Mouse (Mus musculus): ENCODE data around the gene Ralbp1.

DNA sequence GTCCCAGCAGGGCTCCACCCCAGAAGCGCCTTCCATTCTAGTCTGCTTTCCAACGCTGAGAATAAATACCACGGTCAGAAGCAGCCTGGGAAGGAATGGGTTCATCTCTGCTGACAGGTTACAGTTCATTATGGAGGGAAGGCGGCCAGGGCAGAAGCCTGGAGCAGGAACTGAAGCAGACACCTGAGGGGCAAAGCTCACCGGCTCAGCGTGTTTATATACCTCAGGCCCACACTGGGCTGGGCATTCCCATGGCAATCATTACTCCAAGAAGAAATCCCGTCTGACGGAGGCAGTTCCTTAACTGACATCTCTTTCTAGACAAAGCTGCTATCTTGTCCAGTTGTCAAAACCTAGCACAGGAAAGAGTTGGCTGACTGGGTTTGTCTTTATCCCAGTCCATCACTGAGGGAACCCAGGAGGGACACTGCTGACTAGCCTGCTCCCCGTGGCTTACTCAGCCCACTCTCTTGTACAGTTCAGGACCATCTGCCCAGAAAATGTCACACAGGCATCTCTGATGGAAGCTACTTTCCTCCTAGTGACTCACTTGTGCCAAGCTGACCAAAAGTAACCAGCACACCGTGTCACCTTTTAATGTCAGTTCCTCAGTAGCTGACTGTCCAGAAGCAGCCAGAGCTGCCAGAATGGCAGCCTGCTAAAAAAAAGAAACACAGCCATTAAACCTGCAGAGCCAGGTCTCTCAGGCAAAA lies 42.8 kb downstream of the Ralbp1 start:
- TF ChIP-seq CTCF (IDR thresholded peaks at IDR 0.05; ENCODE audit: insufficient read depth, low read length) (no peak), POLR2A (IDR thresholded peaks at IDR 0.05; ENCODE audit: borderline replicate concordance, extremely low read depth, low read depth, low read length) (no peak)

All from lung, adult 2 months (tissue).